Mouse (Mus musculus) lung, adult 2 months (tissue): ENCODE measurements around the gene Samd4.

Source experiments
- CTCF ChIP-seq: fragments of 200-500 bp; IDR thresholded peaks from 2 replicates; pipeline ENCODE4 v1.5.1; 2011; ENCODE audit warnings: mild to moderate bottlenecking, low read length, control low read depth; ENCODE audit not compliant: insufficient read depth
- POLR2A ChIP-seq: fragments of 200-500 bp; IDR thresholded peaks from 2 replicates; pipeline ENCODE4 v1.6.1; 2011; ENCODE audit warnings: low read depth, mild to moderate bottlenecking, control low read depth, low read length, borderline replicate concordance; ENCODE audit errors: extremely low read depth

- TF ChIP-seq POLR2A, result no peak
- no peak for TF ChIP-seq CTCF
These were observed 166.4 kb downstream of the Samd4 start for GRCm38 (mm10) chr14:47049051-47049450.
